Mouse (Mus musculus): Measurements from ENCODE around the gene Snf8. TPM values are rescaled to one million over a fixed set of nuclear protein-coding genes. Genes with fewer than 3 reads are reported as not detected.

Snf8 gene
- polyA plus RNA-seq, 1 experiment = 56.4 TPM

- Histone ChIP-seq H3K4me3 (ENCODE audit: control insufficient read depth, low read depth, low read length) (peak overlapping the region; percentile 92), H3K36me3 (ENCODE audit: control insufficient read depth, insufficient read depth, low read length) (no peaks in the 10 kb centered on the region), H3K27me3 (ENCODE audit: control insufficient read depth, insufficient read depth, low read length) (no peaks in the 10 kb centered on the region), H3K27ac (ENCODE audit: control insufficient read depth, insufficient read depth, low read depth, low read length) (no peak overlapping the region; the same call in 1 of the 2 replicates), H3K4me1 (ENCODE audit: control insufficient read depth, insufficient read depth, low read length) (peaks cover 5% of the 10 kb centered on the region)
- no peak for TF ChIP-seq CTCF (IDR thresholded peaks at IDR 0.05; ENCODE audit: control insufficient read depth, insufficient read depth, insufficient replicate concordance, low read depth, low read length)
- TF ChIP-seq POLR2A (IDR thresholded peaks at IDR 0.05; ENCODE audit: control insufficient read depth, low read depth, low read length) = no peak
Observed at GRCm38 (mm10) chr11:96074351-96075176, 39.9 kb downstream of the Snf8 start.

GRCm38 (mm10) chr11:96075177-96075508 lies 40.5 kb downstream of the Snf8 start:
- no peaks in the 10 kb centered on the region for H3K27me3 ChIP-seq (ENCODE audit: control insufficient read depth, insufficient read depth, low read length)
- peak overlapping the region; percentile 92 for H3K4me3 ChIP-seq (ENCODE audit: control insufficient read depth, low read depth, low read length)
- H3K36me3 ChIP-seq (ENCODE audit: control insufficient read depth, insufficient read depth, low read length) = no peaks in the 10 kb centered on the region
- H3K4me1 ChIP-seq (ENCODE audit: control insufficient read depth, insufficient read depth, low read length) = peaks cover 5% of the 10 kb centered on the region
- no peak for TF ChIP-seq CTCF (IDR thresholded peaks at IDR 0.05; ENCODE audit: control insufficient read depth, insufficient read depth, insufficient replicate concordance, low read depth, low read length)
- no peak for TF ChIP-seq POLR2A (IDR thresholded peaks at IDR 0.05; ENCODE audit: control insufficient read depth, low read depth, low read length)
- H3K27ac ChIP-seq (ENCODE audit: control insufficient read depth, insufficient read depth, low read depth, low read length) = peak overlapping the region; percentile 73

- Histone ChIP-seq H3K4me3 (ENCODE audit: control insufficient read depth, low read depth, low read length) (peak within 1 kb of the TSS; percentile 92), H3K27ac (ENCODE audit: control insufficient read depth, insufficient read depth, low read depth, low read length) (peak within 1 kb of the TSS; percentile 74), H3K36me3 (ENCODE audit: control insufficient read depth, insufficient read depth, low read length) (no peaks in the 10 kb centered on the region), H3K27me3 (ENCODE audit: control insufficient read depth, insufficient read depth, low read length) (no peaks in the 10 kb centered on the region), H3K4me1 (ENCODE audit: control insufficient read depth, insufficient read depth, low read length) (peaks cover 5% of the 10 kb centered on the region)
- peak; percentile 96 for TF ChIP-seq POLR2A (IDR thresholded peaks at IDR 0.05; ENCODE audit: control insufficient read depth, low read depth, low read length)
- peak; percentile 8; the same call in 1 of the 2 replicates for TF ChIP-seq CTCF (IDR thresholded peaks at IDR 0.05; ENCODE audit: control insufficient read depth, insufficient read depth, insufficient replicate concordance, low read depth, low read length)
Observed at GRCm38 (mm10) chr11:96075509-96076220, 41.0 kb downstream of the Snf8 start, which contains the start of gene Atp5g1. Atp5g1 (minus strand) TSS chr11:96075670.

- Histone ChIP-seq H3K4me3 (ENCODE audit: control insufficient read depth, low read depth, low read length) (peak overlapping the region; percentile 92), H3K27me3 (ENCODE audit: control insufficient read depth, insufficient read depth, low read length) (no peaks in the 10 kb centered on the region), H3K27ac (ENCODE audit: control insufficient read depth, insufficient read depth, low read depth, low read length) (peak overlapping the region; percentile 74), H3K36me3 (ENCODE audit: control insufficient read depth, insufficient read depth, low read length) (no peaks in the 10 kb centered on the region), H3K4me1 (ENCODE audit: control insufficient read depth, insufficient read depth, low read length) (peaks cover 9% of the 10 kb centered on the region)
- TF ChIP-seq POLR2A (IDR thresholded peaks at IDR 0.05; ENCODE audit: control insufficient read depth, low read depth, low read length) (no peak), CTCF (IDR thresholded peaks at IDR 0.05; ENCODE audit: control insufficient read depth, insufficient read depth, insufficient replicate concordance, low read depth, low read length) (no peak)
Observed at GRCm38 (mm10) chr11:96076221-96077105, 41.8 kb downstream of the Snf8 start.

GRCm38 (mm10) chr11:96080736-96081135 lies 46.1 kb downstream of the Snf8 start:
- Histone ChIP-seq H3K27me3 (ENCODE audit: control insufficient read depth, insufficient read depth, low read length) (no peaks in the 10 kb centered on the region), H3K4me1 (ENCODE audit: control insufficient read depth, insufficient read depth, low read length) (peaks cover 6% of the 10 kb centered on the region), H3K27ac (ENCODE audit: control insufficient read depth, insufficient read depth, low read depth, low read length) (0 out of 2 replicates have a peak overlapping the region, but pooled peaks have one; percentile 21), H3K36me3 (ENCODE audit: control insufficient read depth, insufficient read depth, low read length) (no peaks in the 10 kb centered on the region), H3K4me3 (ENCODE audit: control insufficient read depth, low read depth, low read length) (no peak overlapping the region)
- TF ChIP-seq POLR2A (IDR thresholded peaks at IDR 0.05; ENCODE audit: control insufficient read depth, low read depth, low read length) = no peak
- no peak for TF ChIP-seq CTCF (IDR thresholded peaks at IDR 0.05; ENCODE audit: control insufficient read depth, insufficient read depth, insufficient replicate concordance, low read depth, low read length)

GRCm38 (mm10) chr11:96082682-96083081 lies 48.0 kb downstream of the Snf8 start:
- Histone ChIP-seq H3K27ac (ENCODE audit: control insufficient read depth, insufficient read depth, low read depth, low read length) (no peak overlapping the region), H3K27me3 (ENCODE audit: control insufficient read depth, insufficient read depth, low read length) (no peaks in the 10 kb centered on the region), H3K4me1 (ENCODE audit: control insufficient read depth, insufficient read depth, low read length) (peaks cover 4% of the 10 kb centered on the region; the same call in 1 of the 2 replicates), H3K4me3 (ENCODE audit: control insufficient read depth, low read depth, low read length) (no peak overlapping the region), H3K36me3 (ENCODE audit: control insufficient read depth, insufficient read depth, low read length) (no peaks in the 10 kb centered on the region)
- TF ChIP-seq CTCF (IDR thresholded peaks at IDR 0.05; ENCODE audit: control insufficient read depth, insufficient read depth, insufficient replicate concordance, low read depth, low read length) (no peak), POLR2A (IDR thresholded peaks at IDR 0.05; ENCODE audit: control insufficient read depth, low read depth, low read length) (no peak)
